Mouse (Mus musculus) limb, embryonic 14.5 days (tissue): Measurements from ENCODE around the gene Apobec1. TPM values are rescaled to one million over a fixed set of nuclear protein-coding genes. Genes with fewer than 3 reads are reported as not detected.

Source experiments
- ATAC-seq: fragments of 200-750 bp; cut with Nextera tagmentation; 2 replicates; pipeline ENCODE4 v1.8.0; 2017; ENCODE audit warnings: low read depth, moderate number of reproducible peaks, moderate TSS enrichment; ENCODE audit not compliant: low FRiP score
- DNase-seq: peaks from one replicate; pipeline ENCODE4 v3.0.0-alpha.2; 2015; ENCODE audit warnings: low spot score
- H3K27ac ChIP-seq: fragments of 300-500 bp; sonication (generic); replicated peaks from 2 replicates; pipeline ENCODE4 v1.5.1; 2014; ENCODE audit warnings: low read depth, mild to moderate bottlenecking, low read length, moderate library complexity, mixed read lengths
- H3K27me3 ChIP-seq: fragments of 300-500 bp; sonication (generic); 2 replicates; pipeline ENCODE4 v1.6.1; 2014; ENCODE audit warnings: low read length, mixed read lengths; ENCODE audit not compliant: control insufficient read depth, insufficient read depth
- H3K36me3 ChIP-seq: fragments of 300-500 bp; sonication (generic); 2 replicates; pipeline ENCODE4 v1.6.1; 2014; ENCODE audit warnings: mild to moderate bottlenecking, low read length, moderate library complexity, mixed read lengths; ENCODE audit not compliant: control insufficient read depth, insufficient read depth
- H3K4me1 ChIP-seq: fragments of 300-500 bp; sonication (generic); 2 replicates; pipeline ENCODE4 v1.6.1; 2014; ENCODE audit warnings: antibody characterized with exemption, low read length, mixed read lengths; ENCODE audit not compliant: control insufficient read depth, insufficient read depth
- H3K4me2 ChIP-seq: fragments of 300-500 bp; sonication (generic); replicated peaks from 2 replicates; pipeline ENCODE4 v1.6.1; 2014; ENCODE audit warnings: low read depth, mild to moderate bottlenecking, low read length, moderate library complexity; ENCODE audit not compliant: severe bottlenecking
- H3K4me3 ChIP-seq: fragments of 300-500 bp; sonication (generic); replicated peaks from 2 replicates; pipeline ENCODE4 v1.5.1; 2014; ENCODE audit warnings: low read length
- H3K9ac ChIP-seq: fragments of 300-500 bp; sonication (generic); 2 replicates; pipeline ENCODE4 v1.6.1; 2014; ENCODE audit warnings: mild to moderate bottlenecking, low read depth, low read length, moderate library complexity; ENCODE audit not compliant: severe bottlenecking
- H3K9me3 ChIP-seq: fragments of 300-500 bp; sonication (generic); 2 replicates; pipeline ENCODE4 v1.6.1; 2016; ENCODE audit warnings: low read length; ENCODE audit not compliant: control insufficient read depth
- POLR2A ChIP-seq: fragments of 200-500 bp; IDR thresholded peaks from 2 replicates; pipeline ENCODE4 v1.8.0; 2012; ENCODE audit warnings: inconsistent platforms, mild to moderate bottlenecking, moderate library complexity, borderline replicate concordance; ENCODE audit not compliant: insufficient read depth, insufficient read length; ENCODE audit errors: extremely low read depth
- WGBS: fragments of 180-500 bp; shearing (Covaris S2); extraction: QIAGEN DNeasy Blood & Tissue Kit; methylation state at CpG from one replicate; pipeline ENCODE4 v1.1.7; 2014; 5-methylcytosine and 5-hydroxymethylcytosine counted together
- polyA plus RNA-seq, 2 experiments: library from polyadenylated mRNA; depleted of rRNA in 1 of 2; stranded (reverse) in 1 of 2; unstranded in 1 of 2; fragments of >200 nt; fragmentation: Nextera tagmentation in 1 of 2; extraction: Ambion mirVana in 1 of 2; gene quantifications; 2 replicates each; pipeline versions ENCODE4 v1.2.1 to v1.2.3; 2012 to 2014

The Apobec1 gene
- polyA plus RNA-seq, 2 experiments, result 3.5 to 7.2 TPM

DNA sequence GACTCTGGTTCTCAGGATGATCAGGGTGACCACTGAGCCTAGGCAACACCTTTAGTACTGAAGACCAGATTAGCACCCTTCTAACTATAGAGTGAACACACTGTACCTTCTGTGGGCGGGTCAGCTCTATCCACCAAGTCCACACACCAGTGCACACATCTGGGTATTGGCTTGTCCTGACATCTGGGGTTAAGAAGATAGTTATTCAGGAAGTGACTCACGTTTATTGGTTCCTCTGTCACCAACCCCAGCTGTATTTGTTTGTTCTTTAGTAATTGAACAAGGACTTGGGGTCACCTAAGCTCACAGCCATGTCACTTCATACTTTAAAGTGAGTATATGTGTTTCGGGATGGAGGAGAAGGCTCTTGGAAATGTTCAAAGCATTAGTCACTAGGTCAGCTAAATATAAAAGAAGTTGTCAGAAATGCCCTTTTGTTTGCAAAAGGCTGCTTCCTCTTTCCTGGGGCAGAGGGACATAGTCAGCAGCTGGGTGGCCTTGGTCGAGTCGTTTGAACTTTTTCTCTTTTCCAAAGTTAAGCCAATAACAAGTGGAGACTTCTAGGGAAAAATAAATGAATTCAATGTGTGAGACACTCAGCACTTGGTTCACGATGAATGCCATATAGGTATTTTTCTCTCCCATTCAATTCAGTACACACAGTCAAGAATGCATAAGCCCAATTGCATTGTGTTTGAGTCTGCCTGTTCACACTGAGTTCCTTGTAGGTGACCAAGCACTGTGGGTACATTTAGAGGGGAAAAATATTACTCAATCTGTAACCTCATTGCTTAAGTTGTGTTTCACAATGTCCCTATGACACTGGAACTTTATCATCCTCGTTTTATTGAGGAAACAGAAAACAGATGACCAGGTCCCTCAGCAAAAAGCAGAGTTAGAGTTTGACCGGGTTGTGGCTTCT lies 31.3 kb downstream of the Apobec1 start:
- Histone ChIP-seq H3K9me3 (no peaks in the 10 kb centered on the region), H3K36me3 (no peaks in the 10 kb centered on the region), H3K4me2 (no peak overlapping the region), H3K4me3 (no peak overlapping the region), H3K4me1 (no peaks in the 10 kb centered on the region), H3K9ac (no peak overlapping the region), H3K27me3 (no peaks in the 10 kb centered on the region), H3K27ac (no peak overlapping the region)
- no peak for TF ChIP-seq POLR2A
- 53% methylated on average over 8 of the region's 8 CpGs for WGBS
- ATAC-seq, result no peak
- DNase-seq, result no peak

DNA sequence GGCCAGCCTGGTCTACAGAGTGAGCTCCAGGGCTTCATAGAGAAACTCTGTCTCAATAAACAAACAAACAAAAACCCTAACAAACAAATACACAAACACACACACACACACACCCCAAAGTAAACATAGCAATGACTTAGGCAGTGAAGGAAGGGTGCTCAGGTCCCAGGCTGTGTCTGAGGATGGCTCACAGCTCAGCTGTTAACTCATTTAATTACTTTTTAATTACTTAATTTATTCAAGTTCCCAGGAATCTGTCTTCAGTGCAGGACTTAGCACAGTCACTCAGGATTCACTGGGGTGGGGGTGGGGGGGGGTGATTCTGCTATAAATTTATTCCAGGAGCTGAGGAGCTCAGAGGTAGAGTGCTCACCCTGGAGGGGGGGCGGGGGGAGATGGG lies 32.5 kb downstream of the Apobec1 start:
- H3K9me3 ChIP-seq, result no peaks in the 10 kb centered on the region
- TF ChIP-seq POLR2A, result no peak
- no peak overlapping the region for H3K9ac ChIP-seq
- no peaks in the 10 kb centered on the region for H3K4me1 ChIP-seq
- H3K27me3 ChIP-seq, result no peaks in the 10 kb centered on the region
- DNase-seq (no peak), ATAC-seq (no peak)
- no peaks in the 10 kb centered on the region for H3K36me3 ChIP-seq
- no peak overlapping the region for H3K4me2 ChIP-seq
- 80% methylated on average over 1 of the region's 1 CpGs for WGBS
- no peak overlapping the region for H3K27ac ChIP-seq
- H3K4me3 ChIP-seq, result no peak overlapping the region

DNA sequence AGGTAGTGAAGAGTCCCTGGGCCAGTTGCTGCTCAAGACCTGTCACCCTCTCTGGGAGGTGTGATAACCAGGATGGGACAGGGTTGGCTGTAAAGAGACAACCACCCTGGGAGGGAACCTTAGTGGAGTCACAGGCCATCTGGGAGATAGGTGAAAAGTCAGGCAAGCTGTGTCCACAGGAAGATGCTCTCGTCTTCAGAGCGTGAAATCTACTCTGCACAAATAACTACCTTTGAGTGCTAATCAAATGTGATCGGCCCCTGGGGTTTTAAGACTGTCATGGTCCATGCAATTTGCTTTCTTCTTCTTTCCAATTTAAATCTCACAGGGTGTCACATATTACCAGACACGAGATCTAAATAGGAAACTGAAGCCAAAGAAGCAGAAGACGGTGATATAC lies 33.1 kb downstream of the Apobec1 start:
- Histone ChIP-seq H3K9me3 (no peaks in the 10 kb centered on the region), H3K36me3 (no peaks in the 10 kb centered on the region), H3K27me3 (no peaks in the 10 kb centered on the region), H3K4me1 (no peaks in the 10 kb centered on the region), H3K9ac (no peak overlapping the region), H3K4me3 (no peak overlapping the region), H3K27ac (no peak overlapping the region), H3K4me2 (no peak overlapping the region)
- no peak for TF ChIP-seq POLR2A
- WGBS, result 58% methylated on average over 5 of the region's 5 CpGs
- DNase-seq, result no peak
- ATAC-seq, result no peak

DNA sequence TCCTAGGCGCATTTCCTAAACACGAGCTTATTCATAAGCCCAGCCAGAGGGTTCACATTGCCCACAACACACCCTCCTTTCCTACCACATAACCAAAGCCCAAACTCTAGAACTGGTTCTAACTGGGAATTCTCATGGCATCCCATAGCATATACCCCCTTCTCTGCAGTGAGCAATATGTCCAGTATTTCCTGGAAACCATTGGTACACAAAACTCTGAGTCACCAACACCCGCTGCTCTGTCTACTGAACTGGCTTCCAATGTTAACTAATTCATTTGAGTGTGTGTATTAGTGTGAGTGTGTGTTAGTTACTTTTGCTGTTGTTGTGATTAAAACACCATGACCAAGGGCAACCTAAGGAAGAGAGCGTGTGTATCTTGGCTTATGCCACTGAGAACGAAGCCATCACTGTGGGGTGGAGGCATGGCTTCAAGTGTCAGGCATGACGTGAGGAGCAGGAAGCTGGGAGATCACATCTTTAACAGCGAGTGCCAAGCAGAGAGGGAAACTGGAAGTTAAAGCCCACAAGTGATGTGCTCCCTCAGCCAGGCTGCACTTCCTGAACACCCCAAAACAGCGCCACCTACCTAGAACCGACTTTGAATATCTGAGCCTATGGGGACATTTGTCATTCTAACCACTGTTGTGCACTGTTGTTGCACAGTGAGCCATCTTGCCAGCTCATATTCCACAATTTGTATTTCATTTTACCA lies 37.0 kb downstream of the Apobec1 start:
- no peaks in the 10 kb centered on the region for H3K27me3 ChIP-seq
- no peak for ATAC-seq
- no peaks in the 10 kb centered on the region for H3K4me1 ChIP-seq
- no peak overlapping the region for H3K4me2 ChIP-seq
- 93% methylated on average over 9 of the region's 9 CpGs for WGBS
- no peaks in the 10 kb centered on the region for H3K36me3 ChIP-seq
- no peak for TF ChIP-seq POLR2A
- H3K9me3 ChIP-seq, result no peaks in the 10 kb centered on the region
- no peak overlapping the region for H3K9ac ChIP-seq
- no peak overlapping the region for H3K27ac ChIP-seq
- DNase-seq, result no peak
- H3K4me3 ChIP-seq, result no peak overlapping the region

DNA sequence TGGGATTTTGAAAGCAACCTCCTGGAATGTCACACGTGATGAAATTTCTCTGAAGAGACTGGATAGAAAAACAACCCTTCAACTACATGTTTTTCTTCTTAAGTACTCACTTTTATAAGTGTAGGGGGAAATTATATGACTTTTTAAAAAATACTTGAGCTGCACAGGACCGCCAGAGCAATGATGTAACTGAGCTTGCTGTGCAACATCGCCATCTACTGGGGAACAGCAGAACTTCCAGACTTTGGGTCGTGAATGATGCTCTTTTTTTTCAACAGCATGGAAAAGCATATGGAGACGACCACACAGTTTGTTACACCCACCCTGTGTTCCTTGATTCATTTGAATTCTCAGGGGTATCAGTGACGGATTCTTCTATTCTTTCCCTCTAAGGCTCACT lies 39.8 kb downstream of the Apobec1 start:
- peak; percentile 71 for DNase-seq
- peak; percentile 58; the same call in 1 of the 2 replicates for ATAC-seq
- no peak overlapping the region for H3K4me3 ChIP-seq
- whole genome bisulfite sequencing, result 0% methylated on average over 6 of the region's 6 CpGs
- no peak overlapping the region for H3K27ac ChIP-seq
- peak overlapping the region; percentile 2; the same call in 1 of the 2 replicates for H3K4me2 ChIP-seq
- no peaks in the 10 kb centered on the region for H3K4me1 ChIP-seq
- H3K27me3 ChIP-seq, result no peaks in the 10 kb centered on the region
- no peaks in the 10 kb centered on the region for H3K9me3 ChIP-seq
- TF ChIP-seq POLR2A, result no peak
- H3K36me3 ChIP-seq, result no peaks in the 10 kb centered on the region
- no peak overlapping the region for H3K9ac ChIP-seq
